Mouse (Mus musculus) forebrain, postnatal 0 days (tissue): Measurements from ENCODE around the gene Lhb. TPM values are rescaled to one million over a fixed set of nuclear protein-coding genes. Genes with fewer than 3 reads are reported as not detected.

Experiments used
- ATAC-seq: fragments of 200-750 bp; cut with Nextera tagmentation; 2 replicates; pipeline ENCODE4 v1.8.0; 2017; ENCODE audit warnings: mild to moderate bottlenecking, moderate library complexity
- DNase-seq: peaks from one replicate; pipeline ENCODE4 v3.0.0-alpha.2; 2015
- H3K27ac ChIP-seq: fragments of 300-500 bp; sonication (generic); 2 replicates; pipeline ENCODE4 v1.5.1; 2014; ENCODE audit warnings: low read depth, mild to moderate bottlenecking, antibody characterized with exemption, low read length, moderate library complexity, mixed read lengths
- H3K27me3 ChIP-seq: fragments of 300-500 bp; sonication (generic); 2 replicates; pipeline ENCODE4 v1.6.1; 2014; ENCODE audit warnings: mild to moderate bottlenecking, low read length, mixed read lengths; ENCODE audit not compliant: insufficient read depth
- H3K36me3 ChIP-seq: fragments of 300-500 bp; sonication (generic); 2 replicates; pipeline ENCODE4 v1.6.1; 2014; ENCODE audit warnings: mild to moderate bottlenecking, moderate library complexity; ENCODE audit not compliant: insufficient read depth
- H3K4me1 ChIP-seq: fragments of 300-500 bp; sonication (generic); 2 replicates; pipeline ENCODE4 v1.6.1; 2014; ENCODE audit warnings: antibody characterized with exemption; ENCODE audit not compliant: insufficient read depth
- H3K4me2 ChIP-seq: fragments of 300-500 bp; sonication (generic); 2 replicates; pipeline ENCODE4 v1.6.1; 2014; ENCODE audit warnings: low read depth, mild to moderate bottlenecking, moderate library complexity
- H3K4me3 ChIP-seq: fragments of 300-500 bp; sonication (generic); 2 replicates; pipeline ENCODE4 v1.5.1; 2014; ENCODE audit warnings: low read depth, low read length, mixed read lengths
- H3K9ac ChIP-seq: fragments of 300-500 bp; sonication (generic); 2 replicates; pipeline ENCODE4 v1.6.1; 2014; ENCODE audit warnings: mild to moderate bottlenecking
- H3K9me3 ChIP-seq: fragments of 300-500 bp; sonication (generic); 2 replicates; pipeline ENCODE4 v1.6.1; 2016; ENCODE audit warnings: low read length
- CTCF ChIP-seq: sonication (generic); IDR thresholded peaks from 2 replicates; pipeline ENCODE4 v1.5.1; 2016; ENCODE audit warnings: antibody characterized with exemption, control low read depth, low read depth
- WGBS: fragments of 180-500 bp; shearing (Covaris S2); extraction: QIAGEN DNeasy Blood & Tissue Kit; methylation state at CpG from one replicate; pipeline ENCODE4 v1.1.7; 2014; 5-methylcytosine and 5-hydroxymethylcytosine counted together
- polyA plus RNA-seq: library from polyadenylated mRNA; unstranded; fragments of >200 nt; fragmentation: Nextera tagmentation; extraction: Ambion mirVana; gene quantifications from 2 replicates; pipeline ENCODE4 v1.2.1, GENCODE M21; 2015
- total RNA-seq: library from RNA; depleted of rRNA; stranded (reverse); fragments of >200 nt; gene quantifications from 2 replicates; pipeline ENCODE4 v1.2.3, GENCODE M21; 2014

Gene Lhb
- total and polyA plus RNA-seq, 2 experiments from 2014 or later = 0.43 to 1.0 TPM

DNA sequence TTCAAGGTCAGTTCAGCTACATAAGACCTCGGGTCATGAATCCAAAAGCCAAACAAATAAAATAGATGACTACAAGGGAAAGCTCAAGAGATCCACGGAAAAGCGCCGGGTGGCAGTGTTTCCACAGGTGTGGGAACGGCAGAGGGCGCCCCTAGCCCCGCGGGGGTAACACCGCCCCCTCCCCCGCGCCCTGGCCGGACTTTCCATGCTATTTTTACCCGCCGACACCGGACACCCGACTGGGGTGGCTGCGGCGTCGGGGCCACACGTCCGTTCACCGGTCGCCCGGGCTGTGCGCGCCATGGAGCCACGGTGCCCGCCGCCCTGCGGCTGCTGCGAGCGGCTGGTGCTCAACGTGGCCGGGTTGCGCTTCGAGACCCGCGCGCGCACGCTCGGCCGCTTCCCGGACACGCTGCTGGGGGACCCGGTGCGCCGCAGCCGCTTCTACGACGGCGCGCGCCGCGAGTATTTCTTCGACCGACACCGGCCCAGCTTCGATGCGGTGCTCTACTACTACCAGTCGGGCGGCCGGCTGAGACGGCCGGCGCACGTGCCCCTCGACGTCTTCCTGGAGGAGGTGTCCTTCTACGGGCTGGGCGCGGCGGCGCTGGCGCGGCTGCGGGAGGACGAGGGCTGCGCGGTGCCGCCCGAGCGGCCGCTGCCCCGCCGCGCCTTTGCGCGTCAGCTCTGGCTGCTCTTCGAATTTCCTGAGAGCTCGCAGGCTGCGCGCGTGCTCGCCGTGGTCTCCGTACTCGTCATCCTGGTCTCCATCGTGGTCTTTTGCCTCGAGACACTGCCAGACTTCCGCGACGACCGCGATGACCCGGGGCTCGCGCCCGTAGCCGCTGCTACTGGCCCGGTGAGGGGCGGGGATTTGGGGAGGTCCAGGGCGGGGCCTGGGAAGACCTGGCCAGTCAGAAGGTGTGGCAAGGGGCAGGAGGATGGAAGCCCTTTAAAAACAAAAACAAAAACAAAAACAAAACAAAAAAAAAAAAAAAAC lies 14.2 kb upstream of the Lhb start:
- peak overlapping the region; percentile 14; the same call in 1 of the 2 replicates for H3K9ac ChIP-seq
- DNase-seq (no peak), ATAC-seq (peak; percentile 25)
- no peak overlapping the region for H3K27ac ChIP-seq
- H3K4me3 ChIP-seq = peak overlapping the region; percentile 28
- no peaks in the 10 kb centered on the region for H3K4me1 ChIP-seq
- no peak for TF ChIP-seq CTCF
- 3% methylated on average over 114 of the region's 114 CpGs for whole genome bisulfite sequencing
- H3K36me3 ChIP-seq = no peaks in the 10 kb centered on the region
- peak overlapping the region; percentile 45 for H3K4me2 ChIP-seq
- H3K27me3 ChIP-seq = peaks cover 57% of the 10 kb centered on the region
- H3K9me3 ChIP-seq = no peaks in the 10 kb centered on the region

DNA sequence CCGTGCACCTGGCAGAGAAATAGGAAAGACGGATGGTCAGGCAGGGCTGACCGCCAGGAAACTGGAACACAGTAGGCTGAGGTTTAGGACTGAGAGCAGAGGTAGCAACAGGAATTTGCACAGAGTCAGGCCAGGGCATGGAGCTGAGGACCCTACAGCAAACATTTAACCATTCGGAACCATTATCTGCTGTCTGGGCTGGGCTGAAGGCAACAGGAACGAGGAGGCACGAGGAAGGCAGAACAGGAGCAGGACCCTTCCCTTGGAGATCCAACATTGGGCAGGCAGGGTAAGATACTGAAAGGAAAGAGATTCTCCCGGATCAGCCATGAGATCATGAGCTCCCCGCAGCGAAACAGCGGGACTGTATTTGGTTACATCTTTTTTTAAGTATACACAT lies 12.8 kb upstream of the Lhb start:
- DNase-seq = no peak
- peaks cover 66% of the 10 kb centered on the region for H3K27me3 ChIP-seq
- no peaks in the 10 kb centered on the region for H3K9me3 ChIP-seq
- H3K36me3 ChIP-seq = no peaks in the 10 kb centered on the region
- no peak overlapping the region for H3K27ac ChIP-seq
- WGBS = 83% methylated on average over 10 of the region's 10 CpGs
- no peak overlapping the region for H3K4me3 ChIP-seq
- H3K9ac ChIP-seq = no peak overlapping the region
- ATAC-seq = no peak
- no peak for TF ChIP-seq CTCF
- H3K4me1 ChIP-seq = no peaks in the 10 kb centered on the region
- no peak overlapping the region for H3K4me2 ChIP-seq

DNA sequence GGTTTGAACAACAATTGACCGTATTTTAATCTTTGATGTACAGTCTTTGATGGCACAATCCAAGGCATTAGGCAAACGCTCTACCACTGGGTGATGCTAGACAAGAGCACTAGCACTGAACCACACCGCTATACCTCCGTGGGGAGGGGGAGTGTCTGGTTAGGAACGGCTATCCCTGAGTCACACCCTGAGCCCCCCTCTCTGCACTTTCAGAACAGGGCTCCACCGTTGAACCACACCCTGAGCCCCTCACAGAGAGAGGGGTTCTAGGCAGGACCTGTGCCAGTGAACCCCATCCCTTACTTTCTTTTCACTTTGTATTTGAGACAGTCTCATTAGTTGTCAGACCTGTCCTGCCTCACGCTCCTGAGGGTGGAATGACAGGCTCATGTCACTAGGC lies 12.3 kb upstream of the Lhb start:
- ATAC-seq (no peak), DNase-seq (no peak)
- no peak for TF ChIP-seq CTCF
- Histone ChIP-seq H3K27ac (no peak overlapping the region), H3K4me3 (no peak overlapping the region), H3K27me3 (peaks cover 71% of the 10 kb centered on the region), H3K36me3 (no peaks in the 10 kb centered on the region), H3K4me1 (peaks cover 2% of the 10 kb centered on the region; the same call in 1 of the 2 replicates), H3K4me2 (no peak overlapping the region), H3K9me3 (no peaks in the 10 kb centered on the region), H3K9ac (no peak overlapping the region)
- 68% methylated on average over 7 of the region's 7 CpGs for WGBS

DNA sequence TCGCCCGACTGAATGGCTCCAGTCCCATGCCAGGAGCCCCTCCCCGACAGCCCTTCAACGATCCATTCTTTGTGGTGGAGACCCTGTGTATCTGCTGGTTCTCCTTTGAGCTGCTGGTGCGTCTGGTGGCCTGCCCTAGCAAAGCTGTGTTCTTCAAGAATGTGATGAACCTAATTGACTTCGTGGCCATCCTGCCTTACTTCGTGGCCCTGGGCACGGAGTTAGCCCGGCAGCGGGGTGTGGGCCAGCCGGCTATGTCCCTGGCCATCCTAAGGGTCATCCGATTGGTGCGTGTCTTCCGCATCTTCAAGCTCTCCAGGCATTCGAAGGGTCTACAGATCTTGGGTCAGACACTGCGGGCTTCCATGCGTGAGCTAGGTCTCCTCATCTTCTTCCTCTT lies 11.7 kb upstream of the Lhb start:
- H3K4me2 ChIP-seq = no peak overlapping the region
- no peaks in the 10 kb centered on the region for H3K36me3 ChIP-seq
- no peak overlapping the region for H3K4me3 ChIP-seq
- H3K9ac ChIP-seq = no peak overlapping the region
- TF ChIP-seq CTCF = no peak
- H3K27me3 ChIP-seq = peaks cover 77% of the 10 kb centered on the region
- ATAC-seq (no peak), DNase-seq (no peak)
- peaks cover 6% of the 10 kb centered on the region; the same call in 1 of the 2 replicates for H3K4me1 ChIP-seq
- H3K9me3 ChIP-seq = no peaks in the 10 kb centered on the region
- H3K27ac ChIP-seq = no peak overlapping the region
- 86% methylated on average over 17 of the region's 17 CpGs for WGBS

DNA sequence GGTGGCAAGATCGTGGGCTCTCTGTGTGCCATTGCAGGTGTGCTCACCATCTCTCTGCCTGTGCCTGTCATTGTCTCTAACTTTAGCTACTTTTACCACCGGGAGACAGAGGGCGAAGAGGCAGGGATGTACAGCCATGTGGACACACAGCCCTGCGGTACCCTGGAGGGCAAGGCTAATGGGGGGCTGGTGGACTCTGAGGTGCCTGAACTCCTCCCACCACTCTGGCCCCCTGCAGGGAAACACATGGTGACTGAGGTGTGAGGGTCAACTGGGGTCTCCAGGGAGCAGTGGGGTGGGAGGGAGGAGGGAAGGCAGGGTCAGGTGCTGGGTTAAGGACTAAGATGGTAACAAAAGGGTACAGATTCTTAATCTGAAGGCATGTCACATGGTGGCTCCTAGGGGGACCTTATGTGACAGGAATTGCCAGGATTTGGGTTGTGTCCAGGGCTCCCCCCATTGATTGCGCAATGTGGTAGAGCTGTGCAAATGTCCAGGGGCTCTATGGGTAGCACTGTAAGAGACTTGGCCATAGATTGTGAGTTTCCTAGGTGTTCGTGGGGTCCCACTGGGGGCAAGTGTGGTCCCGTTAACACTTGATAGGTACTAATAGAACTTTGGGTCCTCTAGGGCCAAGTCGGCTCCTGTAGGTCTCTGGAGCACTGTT lies 11.0 kb upstream of the Lhb start:
- Histone ChIP-seq H3K36me3 (no peaks in the 10 kb centered on the region), H3K4me3 (no peak overlapping the region), H3K4me1 (peaks cover 6% of the 10 kb centered on the region; the same call in 1 of the 2 replicates), H3K4me2 (no peak overlapping the region), H3K27me3 (peaks cover 84% of the 10 kb centered on the region), H3K27ac (no peak overlapping the region), H3K9me3 (no peaks in the 10 kb centered on the region), H3K9ac (no peak overlapping the region)
- WGBS = 87% methylated on average over 8 of the region's 8 CpGs
- DNase-seq = no peak
- no peak for TF ChIP-seq CTCF
- ATAC-seq = no peak

DNA sequence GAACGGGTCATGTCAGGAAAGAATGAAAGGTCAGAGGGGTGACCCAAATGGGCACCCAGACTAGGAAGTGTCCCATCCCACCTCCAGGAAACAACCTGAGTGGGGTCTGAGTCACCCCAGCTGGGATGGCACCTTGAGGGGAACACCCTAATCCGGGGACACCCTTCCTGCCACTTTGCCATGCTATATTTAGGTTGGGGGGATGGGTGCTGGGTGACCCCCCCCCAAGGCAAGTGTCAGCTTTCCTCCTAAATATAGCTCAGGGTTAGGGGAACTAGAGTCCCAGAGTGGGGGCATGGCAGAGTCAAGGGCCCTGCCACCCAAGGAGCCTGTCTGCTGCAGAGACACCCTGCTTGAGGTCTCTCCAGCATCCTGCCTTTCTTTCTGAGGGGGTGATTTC lies 8.2 kb upstream of the Lhb start:
- Histone ChIP-seq H3K27ac (no peak overlapping the region), H3K4me3 (no peak overlapping the region), H3K4me1 (peaks cover 6% of the 10 kb centered on the region; the same call in 1 of the 2 replicates), H3K9ac (no peak overlapping the region), H3K27me3 (peaks cover 83% of the 10 kb centered on the region), H3K36me3 (no peaks in the 10 kb centered on the region), H3K4me2 (no peak overlapping the region), H3K9me3 (no peaks in the 10 kb centered on the region)
- ATAC-seq (no peak), DNase-seq (no peak)
- TF ChIP-seq CTCF = no peak
- 85% methylated on average over 2 of the region's 2 CpGs for WGBS
